Mouse (Mus musculus) lung, postnatal 0 days (tissue): Measurements from ENCODE around the gene Atp23. TPM values are rescaled to one million over a fixed set of nuclear protein-coding genes. Genes with fewer than 3 reads are reported as not detected.

Source experiments
- ATAC-seq: fragments of 200-750 bp; cut with Nextera tagmentation; 2 replicates; pipeline ENCODE4 v1.8.0; 2017; ENCODE audit warnings: moderate library complexity
- DNase-seq: peaks from one replicate; pipeline ENCODE4 v3.0.0-alpha.2; 2016; ENCODE audit warnings: low spot score
- H3K27ac ChIP-seq: fragments of 300-500 bp; sonication (generic); 2 replicates; pipeline ENCODE4 v1.5.1; 2014; ENCODE audit warnings: antibody characterized with exemption, mild to moderate bottlenecking, low read length, mixed read lengths
- H3K27me3 ChIP-seq: fragments of 300-500 bp; sonication (generic); replicated peaks from 2 replicates; pipeline ENCODE4 v1.6.1; 2014; ENCODE audit warnings: low read length, mixed read lengths; ENCODE audit not compliant: insufficient read depth
- H3K36me3 ChIP-seq: fragments of 300-500 bp; sonication (generic); 2 replicates; pipeline ENCODE4 v1.6.1; 2014; ENCODE audit warnings: low read length, mixed read lengths; ENCODE audit not compliant: insufficient read depth
- H3K4me1 ChIP-seq: fragments of 300-500 bp; sonication (generic); 2 replicates; pipeline ENCODE4 v1.6.1; 2014; ENCODE audit warnings: antibody characterized with exemption, low read depth, low read length, mixed read lengths; ENCODE audit not compliant: insufficient read depth
- H3K4me2 ChIP-seq: fragments of 300-500 bp; sonication (generic); replicated peaks from 2 replicates; pipeline ENCODE4 v1.6.1; 2014; ENCODE audit warnings: low read depth, mild to moderate bottlenecking, low read length, moderate library complexity, mixed read lengths
- H3K4me3 ChIP-seq: fragments of 300-500 bp; sonication (generic); 2 replicates; pipeline ENCODE4 v1.5.1; 2014; ENCODE audit warnings: low read depth, low read length
- H3K9ac ChIP-seq: fragments of 300-500 bp; sonication (generic); replicated peaks from 2 replicates; pipeline ENCODE4 v1.6.1; 2014; ENCODE audit warnings: low read depth, mild to moderate bottlenecking
- H3K9me3 ChIP-seq: fragments of 300-500 bp; sonication (generic); 2 replicates; pipeline ENCODE4 v1.6.1; 2016; ENCODE audit warnings: low read length, mixed read lengths
- CTCF ChIP-seq: IDR thresholded peaks from 2 replicates; pipeline ENCODE4 v1.5.1; 2016; ENCODE audit warnings: antibody characterized with exemption, mild to moderate bottlenecking
- EP300 ChIP-seq: IDR thresholded peaks from 2 replicates; pipeline ENCODE4 v1.6.1; 2016; ENCODE audit warnings: antibody characterized with exemption, mild to moderate bottlenecking, control low read depth
- WGBS: fragments of 180-500 bp; shearing (Covaris S2); extraction: QIAGEN DNeasy Blood & Tissue Kit; methylation state at CpG from one replicate; pipeline ENCODE4 v1.1.7; 2014; 5-methylcytosine and 5-hydroxymethylcytosine counted together
- polyA plus RNA-seq: library from polyadenylated mRNA; unstranded; fragments of >200 nt; fragmentation: Nextera tagmentation; extraction: Ambion mirVana; gene quantifications from 2 replicates; pipeline ENCODE4 v1.2.1, GENCODE M21; 2015

Gene Atp23
- polyA plus RNA-seq, 1 experiment from 2014 or later, result 7.4 TPM

DNA sequence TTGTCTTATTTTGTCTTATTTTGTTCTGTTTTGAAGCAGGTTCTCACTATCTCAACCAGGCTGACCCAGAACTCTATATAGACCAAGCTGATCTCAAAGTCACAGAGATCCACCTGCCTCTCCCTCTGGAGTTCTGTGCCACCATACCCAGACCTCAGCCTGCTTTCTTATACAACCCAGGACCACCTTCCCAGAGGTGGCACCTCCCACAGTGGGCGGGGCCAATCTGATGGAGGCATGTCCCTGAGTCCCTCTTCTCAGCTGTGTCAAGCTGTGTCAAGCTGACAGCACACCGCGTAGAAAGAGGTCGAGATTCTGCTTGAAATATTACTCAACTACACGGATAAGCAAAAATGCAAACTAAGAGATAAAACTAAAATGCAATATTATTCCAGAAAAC lies 3.1 kb upstream of the Atp23 start:
- H3K27ac ChIP-seq, result no peak overlapping the region
- H3K9ac ChIP-seq, result no peak overlapping the region
- H3K9me3 ChIP-seq, result no peaks in the 10 kb centered on the region
- DNase-seq (no peak), ATAC-seq (no peak)
- H3K27me3 ChIP-seq, result no peaks in the 10 kb centered on the region
- no peaks in the 10 kb centered on the region for H3K36me3 ChIP-seq
- no peak overlapping the region for H3K4me2 ChIP-seq
- WGBS, result 25% methylated on average over 5 of the region's 5 CpGs
- H3K4me3 ChIP-seq, result no peak overlapping the region
- H3K4me1 ChIP-seq, result peaks cover 4% of the 10 kb centered on the region; the same call in 1 of the 2 replicates
- TF ChIP-seq CTCF (no peak), EP300 (no peak)

DNA sequence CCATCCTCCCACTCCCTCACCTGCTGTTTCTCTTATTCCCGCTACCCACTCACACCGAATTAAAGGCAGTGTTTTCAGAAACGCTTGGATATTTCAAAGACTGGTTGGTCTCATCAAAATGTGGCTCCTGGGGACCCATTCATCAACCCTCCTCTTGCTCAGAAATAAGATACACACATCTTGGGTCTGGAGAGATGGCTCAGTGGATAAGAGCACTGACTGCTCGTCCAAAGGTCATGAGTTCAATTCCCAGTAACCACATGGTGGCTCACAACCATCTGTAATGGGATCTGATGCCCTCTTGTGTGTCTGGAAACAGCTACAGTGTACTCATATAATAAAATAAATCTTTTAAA lies 311 bp upstream of the Atp23 start:
- 2% methylated on average over 4 of the region's 4 CpGs for WGBS
- H3K4me2 ChIP-seq, result peak overlapping the region; percentile 99
- H3K4me3 ChIP-seq, result peak overlapping the region; percentile 54
- no peak overlapping the region for H3K27ac ChIP-seq
- no peaks in the 10 kb centered on the region for H3K27me3 ChIP-seq
- peaks cover 4% of the 10 kb centered on the region; the same call in 1 of the 2 replicates for H3K4me1 ChIP-seq
- DNase-seq, result no peak
- H3K9ac ChIP-seq, result no peak overlapping the region
- TF ChIP-seq EP300, result no peak
- TF ChIP-seq CTCF, result no peak
- no peak for ATAC-seq
- no peaks in the 10 kb centered on the region for H3K36me3 ChIP-seq
- H3K9me3 ChIP-seq, result no peaks in the 10 kb centered on the region

DNA sequence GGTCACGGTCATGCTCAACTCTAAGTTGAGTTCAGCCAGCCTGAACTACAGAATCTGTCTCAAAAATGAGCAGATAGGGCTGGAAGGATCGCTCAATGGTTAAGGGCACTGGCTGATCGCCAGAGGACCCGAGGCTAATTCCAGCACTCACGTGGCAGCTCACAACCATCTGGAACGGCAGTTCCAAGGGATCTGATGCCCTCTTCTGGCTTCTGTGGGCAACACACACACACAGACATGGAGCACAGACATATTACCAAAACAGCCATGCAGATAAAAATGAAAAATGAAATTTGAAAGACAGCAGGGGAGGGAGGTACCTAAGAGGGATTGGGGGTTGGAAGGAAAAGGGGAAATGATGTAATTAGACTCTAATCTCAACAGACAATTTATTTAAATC lies 5.3 kb downstream of the Atp23 start:
- Histone ChIP-seq H3K36me3 (0 out of 2 replicates have a peak, but pooled peaks cover 5% of the 10 kb centered on the region), H3K9ac (no peak overlapping the region), H3K9me3 (no peaks in the 10 kb centered on the region), H3K4me2 (no peak overlapping the region), H3K27me3 (no peaks in the 10 kb centered on the region), H3K4me3 (no peak overlapping the region), H3K27ac (no peak overlapping the region), H3K4me1 (no peaks in the 10 kb centered on the region; the same call in 1 of the 2 replicates)
- DNase-seq, result no peak
- TF ChIP-seq EP300 (no peak), CTCF (no peak)
- ATAC-seq, result no peak
- WGBS, result 67% methylated on average over 6 of the region's 6 CpGs

DNA sequence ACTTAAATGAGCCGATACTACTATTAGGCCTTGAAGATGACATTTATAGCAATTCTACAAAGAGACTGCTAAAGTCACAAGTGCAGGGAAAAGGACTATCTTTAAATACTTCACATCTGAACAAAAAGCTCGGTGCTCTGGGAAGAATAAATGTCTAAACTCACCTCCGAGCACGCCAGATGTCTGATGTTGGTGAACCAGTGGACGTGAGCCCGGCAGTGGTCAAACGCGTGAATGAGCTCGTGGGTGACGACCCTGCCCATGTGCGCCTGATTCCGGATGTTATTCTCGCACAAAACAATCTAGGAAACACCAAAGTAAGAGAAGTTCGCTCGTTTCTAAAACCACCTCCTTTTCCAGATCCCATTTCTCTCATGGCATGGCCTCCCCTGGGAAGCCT lies 7.1 kb downstream of the Atp23 start:
- no peaks in the 10 kb centered on the region for H3K27me3 ChIP-seq
- no peak for DNase-seq
- TF ChIP-seq CTCF (no peak), EP300 (no peak)
- H3K4me1 ChIP-seq, result no peaks in the 10 kb centered on the region
- ATAC-seq, result no peak
- 0 out of 2 replicates have a peak, but pooled peaks cover 6% of the 10 kb centered on the region for H3K36me3 ChIP-seq
- H3K27ac ChIP-seq, result no peak overlapping the region
- no peak overlapping the region for H3K4me3 ChIP-seq
- H3K9ac ChIP-seq, result no peak overlapping the region
- H3K9me3 ChIP-seq, result no peaks in the 10 kb centered on the region
- no peak overlapping the region for H3K4me2 ChIP-seq
- 95% methylated on average over 15 of the region's 15 CpGs for WGBS

DNA sequence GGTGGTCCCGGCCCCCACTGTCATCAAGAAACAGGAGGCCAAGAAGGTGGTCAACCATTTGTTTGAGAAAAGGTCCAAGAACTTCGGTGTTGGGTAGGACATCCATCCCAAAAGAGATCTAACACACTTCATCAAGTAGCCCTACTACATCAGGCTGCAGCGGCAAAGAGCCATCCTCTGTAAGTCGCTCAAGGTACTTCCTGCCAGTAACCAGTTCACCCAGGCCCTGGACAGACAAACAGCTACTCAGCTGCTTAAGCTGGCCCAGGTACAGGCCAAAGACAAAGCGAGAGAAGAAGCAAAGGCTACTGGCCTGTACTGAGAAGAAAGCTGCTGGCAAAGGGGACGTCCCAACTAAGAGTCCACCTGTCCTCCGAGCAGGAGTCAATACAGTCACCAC lies 8.0 kb downstream of the Atp23 start:
- Histone ChIP-seq H3K27ac (no peak overlapping the region), H3K4me2 (no peak overlapping the region), H3K4me3 (no peak overlapping the region), H3K9ac (no peak overlapping the region), H3K9me3 (no peaks in the 10 kb centered on the region), H3K27me3 (no peaks in the 10 kb centered on the region), H3K4me1 (no peaks in the 10 kb centered on the region), H3K36me3 (peaks cover 12% of the 10 kb centered on the region; the same call in 1 of the 2 replicates)
- TF ChIP-seq EP300 (no peak), CTCF (no peak)
- ATAC-seq (no peak), DNase-seq (no peak)
- 93% methylated on average over 7 of the region's 7 CpGs for WGBS

GRCm38 (mm10) chr10:126873755-126874154 lies 27.4 kb downstream of the Atp23 start:
- ATAC-seq, result no peak

DNA sequence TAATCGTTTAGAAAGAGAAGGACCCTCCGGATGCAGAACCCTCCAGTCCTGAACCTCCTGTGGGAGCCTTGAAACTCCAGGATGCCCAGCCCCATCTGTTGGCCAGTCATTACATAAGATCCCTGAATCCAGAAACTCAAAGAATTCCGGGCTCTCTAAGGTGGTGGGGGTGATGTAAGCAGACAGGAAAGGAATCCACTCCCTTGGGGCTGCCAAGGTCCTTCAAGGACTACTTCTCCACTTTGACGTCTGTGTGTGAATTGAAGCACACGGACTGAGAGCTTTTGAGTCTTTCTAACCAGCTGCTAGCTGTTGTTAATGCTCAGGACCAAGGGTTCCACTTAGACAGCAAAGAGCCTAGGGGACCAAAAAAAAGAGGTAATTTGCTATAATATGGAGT lies 28.9 kb downstream of the Atp23 start:
- TF ChIP-seq CTCF (no peak), EP300 (peak; percentile 45; the same call in 1 of the 2 replicates)
- H3K27me3 ChIP-seq, result no peaks in the 10 kb centered on the region
- no peak overlapping the region for H3K4me3 ChIP-seq
- 44% methylated on average over 5 of the region's 5 CpGs for WGBS
- no peaks in the 10 kb centered on the region for H3K4me1 ChIP-seq
- H3K4me2 ChIP-seq, result no peak overlapping the region
- peak; percentile 64 for DNase-seq
- H3K36me3 ChIP-seq, result no peaks in the 10 kb centered on the region
- no peak overlapping the region for H3K9ac ChIP-seq
- no peaks in the 10 kb centered on the region for H3K9me3 ChIP-seq
- no peak overlapping the region for H3K27ac ChIP-seq
- peak; percentile 93 for ATAC-seq

More at GRCm38 (mm10) chr10:126873755-126874154, 27.4 kb downstream of the Atp23 start:
- no peak for DNase-seq
- 86% methylated on average over 3 of the region's 3 CpGs for WGBS
- no peak for TF ChIP-seq CTCF
- no peak for TF ChIP-seq EP300
- Histone ChIP-seq H3K27me3 (no peaks in the 10 kb centered on the region), H3K4me1 (no peaks in the 10 kb centered on the region), H3K9ac (no peak overlapping the region), H3K4me2 (no peak overlapping the region), H3K27ac (no peak overlapping the region), H3K4me3 (no peak overlapping the region), H3K9me3 (no peaks in the 10 kb centered on the region), H3K36me3 (no peaks in the 10 kb centered on the region)
